Mouse (Mus musculus) liver, postnatal 0 days (tissue): ENCODE measurements around the gene Pgam2.

Experiments
- CTCF ChIP-seq: sonication (generic); IDR thresholded peaks from 2 replicates; pipeline ENCODE4 v1.5.1; 2016; ENCODE audit warnings: antibody characterized with exemption, low read depth
- EP300 ChIP-seq: IDR thresholded peaks from 2 replicates; pipeline ENCODE4 v1.6.1; 2016; ENCODE audit warnings: antibody characterized with exemption, low read depth, mild to moderate bottlenecking

- no peak for TF ChIP-seq CTCF
- TF ChIP-seq EP300 = no peak
These were observed 6.2 kb downstream of the Pgam2 start for GRCm38 (mm10) chr11:5797371-5797770.
